Mouse (Mus musculus) brain, adult 2 months (tissue): ENCODE results near the gene Cs.
A peak's percentile ranks its signal among the peaks of the same experiment; 100 is the strongest.
"Not testable (repeated sequence)": the region's sequence is repeated elsewhere in the genome, so short reads cannot be mapped to it uniquely, and the experiment has no call there.

ENCODE experiments used
- DNase-seq: peaks from one replicate; pipeline ENCODE4 v3.0.0; 2011; ENCODE audit warnings: low read depth, low spot score

The Cs gene

GRCm38 (mm10) chr10:128332358-128333249 is 4.9 kb upstream of the Cs start:
- DNase-seq: not testable (repeated sequence)

DNA sequence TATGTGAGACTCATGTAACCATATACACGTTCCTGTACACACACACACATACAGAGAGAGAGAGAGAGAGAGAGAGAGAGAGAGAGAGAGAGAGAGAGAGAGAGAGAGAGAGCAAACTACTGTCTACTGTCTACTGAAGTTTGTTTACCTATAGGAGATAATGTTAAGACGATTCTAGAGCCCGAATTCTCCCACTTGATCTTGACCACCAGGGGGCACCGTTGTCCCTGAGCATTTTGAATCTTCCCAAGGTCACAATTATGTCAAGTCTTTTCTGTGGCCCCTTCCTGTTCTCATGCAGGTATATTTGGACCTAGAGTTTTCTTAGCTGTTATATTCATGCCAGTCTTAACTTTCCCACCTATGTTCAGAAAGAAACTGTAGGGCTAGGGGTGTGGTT is 2.0 kb upstream of the Cs start:
- peak; percentile 87 for DNase-seq

GRCm38 (mm10) chr10:128336195-128336594 is 1.3 kb upstream of the Cs start:
- DNase-seq: no peak

DNA sequence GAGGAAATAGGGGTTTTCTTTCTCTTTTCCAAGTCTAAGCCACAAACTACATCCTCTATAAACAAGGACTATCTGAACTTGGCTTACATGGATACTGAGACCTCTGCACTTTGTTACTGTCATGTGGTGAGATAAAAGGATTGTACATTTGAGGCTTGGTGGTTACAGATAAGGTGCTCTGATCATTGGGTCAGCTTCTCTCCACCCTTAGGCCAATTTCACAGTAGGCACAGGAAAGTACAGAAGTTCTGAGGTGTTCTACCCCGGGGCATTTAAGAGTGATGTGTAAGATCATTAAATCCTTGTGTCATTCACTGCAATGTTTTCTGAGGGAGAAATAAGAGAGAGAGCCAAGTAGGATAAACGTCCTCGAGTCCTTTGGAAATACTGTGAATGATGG is 937 bp upstream of the Cs start:
- DNase-seq: no peak

GRCm38 (mm10) chr10:128338415-128338814 is 881 bp downstream of the Cs start:
- peak; percentile 27 for DNase-seq

DNA sequence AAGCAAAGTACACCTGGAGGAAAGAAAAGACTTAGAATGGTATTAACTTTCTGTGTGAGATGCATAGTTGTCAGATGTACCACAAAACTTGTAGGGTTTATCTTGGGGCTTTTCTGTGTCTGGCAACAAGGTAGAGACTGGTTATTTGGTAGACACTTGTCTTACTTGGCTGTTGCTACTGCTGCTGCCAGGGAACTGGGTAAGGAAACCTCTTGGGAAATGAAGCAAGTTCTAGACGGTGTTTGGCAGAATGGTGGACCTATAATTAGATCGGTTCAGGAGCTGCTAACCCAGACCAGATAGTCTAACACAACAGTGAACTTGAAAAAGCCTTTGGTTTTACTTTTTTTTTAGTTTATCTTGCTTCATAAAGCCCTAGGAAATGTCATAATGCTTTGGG is 1.4 kb downstream of the Cs start:
- no peak for DNase-seq

DNA sequence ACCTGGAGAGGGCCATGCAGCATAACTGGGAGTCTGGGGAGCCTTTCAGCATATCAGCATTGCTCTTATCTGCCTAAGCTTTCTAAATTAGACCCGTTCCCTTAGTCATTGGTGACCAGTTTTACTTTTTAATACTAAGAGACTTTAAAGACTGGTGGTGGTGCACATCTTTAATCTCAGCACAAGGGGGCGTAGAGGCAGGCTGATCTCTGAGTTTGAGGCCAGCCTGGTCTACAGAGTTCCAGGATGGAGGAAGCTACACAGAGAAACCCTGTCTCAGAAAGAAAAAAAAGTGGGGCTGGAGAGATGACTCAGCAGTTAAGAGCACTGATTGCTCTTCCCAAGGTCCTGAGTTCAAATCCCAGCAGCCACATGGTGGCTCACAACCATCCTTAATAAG is 2.7 kb downstream of the Cs start:
- DNase-seq: no peak

- DNase-seq: peak; percentile 27
Observed at GRCm38 (mm10) chr10:128343436-128343835, 5.9 kb downstream of the Cs start.

DNA sequence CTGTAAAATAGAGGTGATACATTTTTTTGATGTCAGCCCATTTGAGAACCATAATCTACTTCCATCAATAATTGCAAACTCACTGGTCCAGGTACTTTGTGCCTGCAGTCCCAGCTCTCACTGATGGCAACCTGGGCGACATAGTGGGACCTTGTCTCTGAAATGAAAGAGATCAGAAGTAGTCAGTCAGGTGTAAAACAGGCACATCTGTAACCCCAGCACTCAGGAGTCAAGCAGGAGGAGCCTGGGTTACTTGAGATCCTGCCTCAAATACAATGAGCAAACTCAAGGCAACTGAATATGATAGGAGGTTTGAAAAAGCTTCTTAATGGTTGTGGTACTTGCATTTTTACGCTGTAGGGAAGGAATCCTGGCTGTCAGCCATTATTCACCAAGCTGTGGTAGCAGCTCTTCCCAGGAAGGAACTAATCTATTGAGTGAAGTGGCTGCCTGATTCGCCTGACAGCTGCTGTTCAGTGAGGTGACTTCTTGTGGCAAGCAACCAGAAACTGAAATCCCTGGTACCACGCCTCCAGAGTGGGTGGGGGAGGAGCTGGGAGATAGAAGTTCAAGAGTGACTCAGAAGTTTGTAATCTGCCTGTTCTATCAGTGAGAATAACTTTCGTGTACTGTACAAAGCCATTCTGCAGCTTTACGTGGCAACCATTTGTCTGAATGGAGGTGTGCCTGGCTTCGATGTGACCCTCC is 7.2 kb downstream of the Cs start:
- DNase-seq: peak; percentile 90

- DNase-seq: no peak
Observed at GRCm38 (mm10) chr10:128347541-128347940, 10.0 kb downstream of the Cs start.

DNA sequence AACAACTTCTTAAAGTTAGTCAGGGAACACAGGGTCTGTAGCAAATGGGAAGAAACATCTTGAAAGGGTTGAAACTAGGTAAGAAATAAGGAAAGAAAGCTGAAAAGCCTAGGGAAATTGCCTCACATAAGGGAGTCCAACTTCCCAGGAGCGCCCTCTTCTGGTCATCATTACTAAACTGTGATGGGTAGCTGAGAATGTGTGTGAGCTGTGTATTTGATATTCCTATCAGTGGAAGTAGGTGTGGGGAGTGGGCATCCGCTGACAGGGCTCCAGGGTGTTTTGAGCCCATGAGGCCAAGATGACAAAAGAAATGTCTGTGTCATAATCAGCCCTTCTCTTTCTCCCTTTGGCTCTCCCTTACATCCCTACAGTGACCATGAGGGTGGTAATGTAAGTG is 21.3 kb downstream of the Cs start:
- DNase-seq: peak; percentile 72

DNA sequence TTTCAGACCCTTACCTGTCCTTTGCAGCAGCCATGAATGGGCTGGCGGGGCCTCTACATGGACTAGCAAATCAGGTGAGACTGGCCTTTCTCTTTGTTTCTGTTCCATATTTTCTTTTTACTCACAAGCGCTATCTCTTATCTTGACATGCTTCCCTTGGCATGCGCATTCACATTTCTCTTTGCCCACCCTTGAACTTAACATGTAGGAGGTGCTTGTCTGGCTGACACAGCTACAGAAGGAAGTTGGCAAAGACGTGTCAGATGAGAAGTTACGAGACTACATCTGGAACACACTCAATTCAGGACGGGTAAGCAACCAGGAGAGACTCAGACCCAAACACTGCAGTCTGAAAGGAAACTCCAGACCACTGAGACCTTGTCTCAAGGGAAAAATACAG is 21.7 kb downstream of the Cs start:
- DNase-seq: no peak

DNA sequence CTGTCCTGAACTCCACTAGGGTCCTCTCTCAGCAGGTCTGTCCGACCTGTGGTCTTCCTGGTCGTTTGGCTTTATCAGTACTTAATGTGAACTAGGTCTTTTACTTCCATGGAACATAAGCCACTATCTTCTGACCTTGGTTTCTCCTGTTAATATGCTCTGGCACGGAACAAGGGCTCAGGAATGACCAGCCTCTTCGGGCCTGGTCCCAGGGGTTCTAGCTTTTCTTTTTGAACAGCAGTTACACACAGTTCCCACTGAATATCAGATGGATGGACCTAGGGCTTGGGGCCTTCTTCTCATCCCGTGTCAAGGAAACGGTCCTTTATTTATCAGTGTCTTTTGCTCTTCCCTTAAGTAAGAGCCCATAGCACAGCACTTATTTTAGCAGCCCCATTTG is 24.3 kb downstream of the Cs start:
- DNase-seq: no peak

DNA sequence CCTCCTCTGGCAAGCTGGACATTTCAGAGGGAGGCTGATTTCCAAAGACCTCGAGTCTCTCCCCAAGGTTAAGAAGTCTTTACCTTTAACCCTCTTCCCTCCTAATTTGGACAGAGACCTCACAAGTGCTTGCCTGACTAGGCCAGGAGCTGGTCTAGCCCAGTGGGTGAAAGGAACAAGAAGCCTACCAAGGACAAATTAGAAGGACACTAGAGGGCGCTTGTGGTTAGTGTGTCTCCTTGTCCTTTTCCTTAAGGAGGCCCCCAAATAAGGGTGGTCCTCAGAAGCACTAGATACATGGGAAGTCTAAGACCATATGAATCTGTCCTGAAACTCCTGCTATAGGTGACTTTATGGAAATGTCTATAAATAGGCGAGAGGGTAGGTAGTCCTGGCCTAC is 25.0 kb downstream of the Cs start:
- DNase-seq: peak; percentile 71

DNA sequence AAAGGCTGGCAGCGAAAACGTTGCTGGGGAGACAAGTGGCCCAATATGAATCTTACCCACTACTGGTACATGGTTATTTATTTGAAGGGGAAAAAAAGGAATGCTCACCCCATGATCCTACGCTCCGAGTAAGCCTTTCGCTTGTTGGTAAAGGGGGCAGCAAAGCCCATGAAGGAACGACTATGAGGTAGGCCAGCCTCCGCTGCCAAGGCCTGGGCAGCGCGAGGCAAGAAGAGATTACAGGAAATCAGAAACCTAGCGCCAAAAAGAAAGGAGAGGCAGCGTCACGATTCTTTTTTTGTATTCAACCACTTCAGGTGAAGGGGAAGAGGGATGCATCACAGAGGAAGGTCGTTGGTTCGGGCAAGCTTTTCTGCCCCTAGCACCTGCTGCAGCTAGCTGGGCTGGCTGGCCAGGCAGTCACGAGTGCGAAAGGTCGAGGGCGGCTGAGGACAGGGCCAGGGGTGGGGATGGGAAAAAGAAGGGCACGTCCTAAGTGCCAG is 30.4 kb downstream of the Cs start:
- no peak for DNase-seq

- DNase-seq: peak; percentile 99
Observed at GRCm38 (mm10) chr10:128368402-128369217, 31.1 kb downstream of the Cs start, which contains the start of gene Coq10a. Gene Coq10a (minus strand): TSS chr10:128368997.

GRCm38 (mm10) chr10:128369218-128369543 is 31.6 kb downstream of the Cs start:
- DNase-seq: no peak

DNA sequence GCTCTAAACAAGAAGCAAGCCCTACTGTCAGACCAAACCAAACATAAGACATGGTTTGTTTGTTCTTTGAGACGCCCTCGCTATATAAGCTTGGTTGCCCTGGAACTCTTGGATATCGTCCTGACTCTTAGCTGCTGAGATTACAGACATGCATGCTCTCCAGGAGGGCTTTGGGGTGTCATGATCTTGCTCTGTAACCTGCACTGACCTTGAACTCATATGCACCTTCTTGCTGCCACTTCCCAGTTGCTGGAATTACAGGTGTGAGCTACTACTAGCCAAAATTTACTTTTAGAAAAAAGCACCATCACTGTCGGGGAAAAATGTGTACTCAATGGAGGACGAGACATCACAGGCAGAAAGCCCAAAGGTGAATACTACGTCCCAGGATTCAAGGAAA is 32.1 kb downstream of the Cs start:
- DNase-seq: no peak

DNA sequence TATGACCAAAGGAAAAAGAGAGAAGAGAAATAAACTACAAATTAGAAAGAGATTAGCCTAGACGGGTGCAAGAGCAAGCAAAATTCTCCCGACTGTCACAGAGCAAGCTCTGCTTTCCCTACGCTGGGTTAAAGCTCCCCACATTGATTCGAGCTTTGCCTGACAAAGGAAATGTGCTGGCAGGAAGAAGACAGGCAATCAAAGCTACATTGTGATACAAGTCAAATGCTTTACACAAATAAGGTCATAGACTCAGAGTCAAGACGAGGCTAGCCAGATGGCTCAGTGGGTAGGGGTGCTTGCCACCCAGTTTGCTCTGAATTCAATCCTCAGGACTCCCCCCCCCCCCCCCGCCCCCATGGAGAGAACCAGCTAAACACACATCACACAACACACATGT is 32.5 kb downstream of the Cs start:
- peak; percentile 15 for DNase-seq

GRCm38 (mm10) chr10:128370601-128371000 is 33.1 kb downstream of the Cs start:
- DNase-seq: no peak

GRCm38 (mm10) chr10:128372142-128372541 is 34.6 kb downstream of the Cs start:
- no peak for DNase-seq
